Mouse (Mus musculus): ENCODE measurements around the gene Prkg1.

DNA sequence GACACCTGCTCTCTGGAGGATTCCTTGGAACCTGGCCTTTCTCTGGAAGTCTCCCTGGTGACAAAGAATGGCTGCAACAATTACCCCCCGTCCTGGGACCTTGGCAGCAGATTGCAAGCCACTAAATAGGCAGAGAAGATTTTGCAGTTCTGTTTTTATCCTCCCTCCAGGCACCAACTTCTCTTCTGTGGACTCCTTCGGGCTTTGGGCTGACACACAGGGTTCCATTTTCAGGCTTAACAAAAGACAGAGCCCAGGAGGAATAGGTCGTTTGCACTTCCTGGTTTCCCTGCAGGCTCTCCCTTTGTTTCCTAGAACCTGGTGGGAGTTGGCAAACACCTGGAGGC, 690.1 kb downstream of the Prkg1 start:
- TF ChIP-seq POLR2A (IDR thresholded peaks at IDR 0.05; ENCODE audit: borderline replicate concordance, control insufficient read depth, low read depth, low read length): no peak
- no peak for TF ChIP-seq CTCF (IDR thresholded peaks at IDR 0.05; ENCODE audit: control insufficient read depth, insufficient read depth, low read length)

All from bone marrow, adult 2 months (tissue).